Mouse (Mus musculus) ES-E14 (cell line): ENCODE measurements around the gene Tagln3. TPM values are rescaled to one million over a fixed set of nuclear protein-coding genes. Genes with fewer than 3 reads are reported as not detected.

Experiments used
- DNase-seq: peaks from one replicate; pipeline ENCODE4 v3.0.0-alpha.2; 2013; ENCODE audit warnings: low read depth, low spot score
- H3K27ac ChIP-seq: 2 replicates; pipeline ENCODE4 v1.5.1; 2012; ENCODE audit warnings: low read depth, mild to moderate bottlenecking, low read length, moderate library complexity, mixed read lengths; ENCODE audit not compliant: poor library complexity, insufficient read depth, severe bottlenecking
- H3K36me3 ChIP-seq: 2 replicates; pipeline ENCODE4 v1.6.1; 2012; ENCODE audit warnings: mild to moderate bottlenecking, low read length, moderate library complexity, mixed read lengths; ENCODE audit not compliant: control insufficient read depth, poor library complexity, insufficient read depth, severe bottlenecking
- H3K4me1 ChIP-seq, 2 experiments: fragments of 150-350 bp in 1 of 2; sonication (generic) in 1 of 2; 2 replicates each; pipeline ENCODE4 v1.6.1; 2012; ENCODE audit warnings: low read length in 2 of 2, mild to moderate bottlenecking in 1 of 2, mixed read lengths in 1 of 2; ENCODE audit not compliant: control insufficient read depth in 2 of 2, insufficient read depth in 2 of 2, poor library complexity in 1 of 2
- H3K4me3 ChIP-seq, 2 experiments: fragments of 150-350 bp in 1 of 2; sonication (generic) in 1 of 2; 2 replicates each; pipeline ENCODE4 v1.5.1; 2012; ENCODE audit warnings: low read length in 2 of 2, low read depth in 1 of 2, mild to moderate bottlenecking in 1 of 2, mixed read lengths in 1 of 2; ENCODE audit not compliant: insufficient read depth in 1 of 2, poor library complexity in 1 of 2, severe bottlenecking in 1 of 2
- H3K9ac ChIP-seq: 2 replicates; pipeline ENCODE4 v1.6.1; 2012; ENCODE audit warnings: low read depth, mild to moderate bottlenecking, low read length, mixed read lengths; ENCODE audit not compliant: poor library complexity, insufficient read depth, severe bottlenecking
- H3K9me3 ChIP-seq: fragments of 150-350 bp; sonication (generic); 2 replicates; pipeline ENCODE4 v1.6.1; 2012; ENCODE audit warnings: low read depth, mild to moderate bottlenecking, low read length; ENCODE audit not compliant: control insufficient read depth, insufficient read depth
- CHD2 ChIP-seq: IDR thresholded peaks from 2 replicates; pipeline ENCODE4 v1.6.1; 2014; ENCODE audit warnings: mild to moderate bottlenecking, low read depth, low read length, inconsistent platforms
- HCFC1 ChIP-seq: IDR thresholded peaks from 2 replicates; pipeline ENCODE4 v1.6.1; 2012; ENCODE audit warnings: low read length, inconsistent platforms, borderline replicate concordance; ENCODE audit not compliant: insufficient read depth
- MAFK ChIP-seq: IDR thresholded peaks from 2 replicates; pipeline ENCODE4 v1.6.1; 2014; ENCODE audit warnings: mild to moderate bottlenecking, low read depth, low read length, inconsistent platforms; ENCODE audit not compliant: insufficient read depth
- ZC3H11A ChIP-seq: IDR thresholded peaks from 2 replicates; pipeline ENCODE4 v1.6.1; 2012; ENCODE audit warnings: low read depth, mild to moderate bottlenecking, inconsistent platforms, low read length, borderline replicate concordance
- ZNF384 ChIP-seq: IDR thresholded peaks from 2 replicates; pipeline ENCODE4 v1.6.1; 2012; ENCODE audit warnings: low read depth, low read length, inconsistent platforms
- in situ Hi-C, 2 experiments: fragments of 600-800 bp; cut with MboI; formaldehyde crosslinking; loops; one replicate each; pipeline ENCODE4 v1.15.1; 2025; ENCODE audit warnings: low sequenced_read_pairs in 2 of 2, inconsistent platforms in 1 of 2; ENCODE audit not compliant: unreplicated experiment in 2 of 2
- total RNA-seq: library from RNA; depleted of rRNA; stranded (reverse); fragments of 300-350 nt; gene quantifications from 2 replicates; pipeline ENCODE4 v1.2.3, GENCODE M21; 2012; rRNA removed

The Tagln3 gene
- total RNA-seq, 1 experiment = 5.1 TPM

GRCm38 (mm10) chr16:45670005-45670404 lies 54.4 kb downstream of the Tagln3 start:
- Histone ChIP-seq H3K9ac (no peak overlapping the region), H3K4me1 (no peaks in the 10 kb centered on the region), H3K36me3 (no peaks in the 10 kb centered on the region), H3K27ac (no peak overlapping the region), H3K9me3 (no peaks in the 10 kb centered on the region), H3K4me3 (no peak overlapping the region)
- in situ Hi-C loops = no loop called here
- TF ChIP-seq ZNF384 (no peak), CHD2 (no peak), ZC3H11A (no peak), HCFC1 (no peak), MAFK (no peak)
- DNase-seq = no peak

DNA sequence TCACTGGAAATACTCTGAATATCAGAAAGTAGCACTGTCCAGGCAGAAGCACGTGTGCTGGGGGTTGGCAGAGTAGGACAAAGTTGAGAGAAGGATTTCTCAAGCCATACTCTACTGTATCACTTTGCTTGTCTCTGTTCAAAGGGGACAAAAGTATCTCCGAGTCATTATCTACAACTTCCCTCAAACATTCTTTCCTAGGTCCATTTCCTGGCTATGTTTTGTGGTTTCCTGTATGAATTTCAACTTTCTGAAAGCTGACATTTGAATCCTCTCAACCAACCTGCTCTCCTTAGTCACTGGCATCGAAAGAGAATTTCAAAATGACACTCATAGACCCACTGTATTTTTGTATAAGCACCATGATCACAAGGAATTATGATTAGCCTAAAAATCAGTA lies 56.2 kb downstream of the Tagln3 start:
- no peaks in the 10 kb centered on the region for H3K36me3 ChIP-seq
- no peak for TF ChIP-seq MAFK
- TF ChIP-seq HCFC1 = no peak
- TF ChIP-seq ZNF384 = no peak
- TF ChIP-seq CHD2 = no peak
- H3K9me3 ChIP-seq = no peaks in the 10 kb centered on the region
- no peak overlapping the region for H3K27ac ChIP-seq
- in situ Hi-C loops = no loop called here
- no peaks in the 10 kb centered on the region for H3K4me1 ChIP-seq
- H3K4me3 ChIP-seq = no peak overlapping the region
- H3K9ac ChIP-seq = no peak overlapping the region
- DNase-seq = no peak

- no peak for DNase-seq
- Histone ChIP-seq H3K9me3 (no peaks in the 10 kb centered on the region), H3K4me3 (no peak overlapping the region), H3K4me1 (no peaks in the 10 kb centered on the region), H3K9ac (no peak overlapping the region), H3K27ac (no peak overlapping the region), H3K36me3 (no peaks in the 10 kb centered on the region)
- TF ChIP-seq MAFK (no peak), HCFC1 (no peak), ZNF384 (no peak), ZC3H11A (no peak), CHD2 (no peak)
- in situ Hi-C loops = no loop called here
Measured at GRCm38 (mm10) chr16:45666136-45666535, 58.3 kb downstream of the Tagln3 start.

- H3K9me3 ChIP-seq = no peaks in the 10 kb centered on the region
- H3K4me3 ChIP-seq = no peak overlapping the region
- in situ Hi-C loops = no loop called here
- no peak overlapping the region for H3K9ac ChIP-seq
- no peak for DNase-seq
- H3K36me3 ChIP-seq = no peaks in the 10 kb centered on the region
- no peak for TF ChIP-seq ZC3H11A
- no peak for TF ChIP-seq ZNF384
- no peak for TF ChIP-seq HCFC1
- no peak for TF ChIP-seq MAFK
- TF ChIP-seq CHD2 = no peak
- no peak overlapping the region for H3K27ac ChIP-seq
- H3K4me1 ChIP-seq = no peaks in the 10 kb centered on the region
Measured at GRCm38 (mm10) chr16:45662381-45662780, 62.0 kb downstream of the Tagln3 start.

Other genes starting within 250 kb of the Tagln3 start
- not detected in 2 replicates for gene Gm609, start 231.6 kb downstream of the Tagln3 start, total RNA-seq
- gene Gm17783, start 192.6 kb downstream of the Tagln3 start, total RNA-seq = not detected in 2 replicates
- not detected in 2 replicates for gene Slc9c1, start 189.3 kb downstream of the Tagln3 start, total RNA-seq
- gene Gcsam, start 114.2 kb downstream of the Tagln3 start, total RNA-seq = not detected in 2 replicates
- 0.21 and 0.27 TPM in 2 replicates for gene BC016579, start 70.5 kb downstream of the Tagln3 start, total RNA-seq
- gene Tmprss7, start 30.9 kb downstream of the Tagln3 start, total RNA-seq = 0.09 and 0.11 TPM in 2 replicates
- 13.2 and 16.0 TPM in 2 replicates for gene Abhd10, start 18.3 kb upstream of the Tagln3 start, total RNA-seq
- gene Phldb2, start 229.0 kb upstream of the Tagln3 start, total RNA-seq = 22.3 and 36.2 TPM in 2 replicates